Mouse (Mus musculus) forebrain, embryonic 16.5 days (tissue): Measurements from ENCODE around the gene Klk1b9. TPM values are rescaled to one million over a fixed set of nuclear protein-coding genes. Genes with fewer than 3 reads are reported as not detected.
"Not testable (repeated sequence)": the region's sequence is repeated elsewhere in the genome, so short reads cannot be mapped to it uniquely, and the experiment has no call there.

Experiments used
- ATAC-seq: fragments of 200-750 bp; cut with Nextera tagmentation; 2 replicates; pipeline ENCODE4 v1.8.0; 2017; ENCODE audit warnings: mild to moderate bottlenecking, moderate library complexity
- H3K27ac ChIP-seq: fragments of 300-500 bp; sonication (generic); 2 replicates; pipeline ENCODE4 v1.5.1; 2014; ENCODE audit warnings: low read length, control low read depth
- H3K27me3 ChIP-seq: fragments of 300-500 bp; sonication (generic); replicated peaks from 2 replicates; pipeline ENCODE4 v1.6.1; 2014; ENCODE audit warnings: low read length; ENCODE audit not compliant: control insufficient read depth, insufficient read depth
- H3K36me3 ChIP-seq: fragments of 300-500 bp; sonication (generic); 2 replicates; pipeline ENCODE4 v1.6.1; 2014; ENCODE audit not compliant: control insufficient read depth, insufficient read depth
- H3K4me1 ChIP-seq: fragments of 300-500 bp; sonication (generic); replicated peaks from 2 replicates; pipeline ENCODE4 v1.6.1; 2014; ENCODE audit warnings: low read length; ENCODE audit not compliant: control insufficient read depth, insufficient read depth
- H3K4me2 ChIP-seq: fragments of 300-500 bp; sonication (generic); 2 replicates; pipeline ENCODE4 v1.6.1; 2014; ENCODE audit warnings: mild to moderate bottlenecking, low read length, control low read depth
- H3K4me3 ChIP-seq: fragments of 300-500 bp; sonication (generic); replicated peaks from 2 replicates; pipeline ENCODE4 v1.5.1; 2014; ENCODE audit warnings: mild to moderate bottlenecking, low read length, control low read depth
- H3K9ac ChIP-seq: fragments of 300-500 bp; sonication (generic); replicated peaks from 2 replicates; pipeline ENCODE4 v1.6.1; 2014; ENCODE audit warnings: low read depth, low read length, control low read depth
- H3K9me3 ChIP-seq: fragments of 300-500 bp; sonication (generic); 2 replicates; pipeline ENCODE4 v1.6.1; 2016; ENCODE audit warnings: low read length; ENCODE audit not compliant: control insufficient read depth
- WGBS: fragments of 180-500 bp; shearing (Covaris S2); extraction: QIAGEN DNeasy Blood & Tissue Kit; methylation state at CpG from one replicate; pipeline ENCODE4 v1.1.7; 2014; 5-methylcytosine and 5-hydroxymethylcytosine counted together
- polyA plus RNA-seq: library from polyadenylated mRNA; unstranded; fragments of >200 nt; fragmentation: Nextera tagmentation; extraction: Ambion mirVana; gene quantifications from 2 replicates; pipeline ENCODE4 v1.2.1, GENCODE M21; 2015

Gene Klk1b9
- polyA plus RNA-seq, 1 experiment from 2014 or later: not detected

- H3K27ac ChIP-seq: no peak overlapping the region
- no peak overlapping the region for H3K4me2 ChIP-seq
- WGBS: 60% methylated on average over 4 of the region's 4 CpGs
- H3K9ac ChIP-seq: no peak overlapping the region
- no peak overlapping the region for H3K4me3 ChIP-seq
- no peaks in the 10 kb centered on the region for H3K9me3 ChIP-seq
- no peaks in the 10 kb centered on the region for H3K36me3 ChIP-seq
- H3K27me3 ChIP-seq: no peaks in the 10 kb centered on the region
- ATAC-seq: no peak
- H3K4me1 ChIP-seq: no peaks in the 10 kb centered on the region
Measured at GRCm38 (mm10) chr7:43952703-43953102, 23.2 kb upstream of the Klk1b9 start.

GRCm38 (mm10) chr7:43966451-43966850 is 9.4 kb upstream of the Klk1b9 start, which contains the start of gene Klk1b1:
Klk1b1 (plus strand) TSS chr7:43966751.
- Histone ChIP-seq H3K4me1 (no peaks in the 10 kb centered on the region), H3K9me3 (no peaks in the 10 kb centered on the region), H3K4me3 (no peak within 1 kb of the TSS), H3K4me2 (no peak within 1 kb of the TSS), H3K36me3 (no peaks in the 10 kb centered on the region), H3K27me3 (no peaks in the 10 kb centered on the region), H3K27ac (no peak within 1 kb of the TSS), H3K9ac (no peak within 1 kb of the TSS)
- ATAC-seq: no peak
- WGBS: 62% methylated on average over 3 of the region's 3 CpGs

GRCm38 (mm10) chr7:43967058-43967457 is 8.8 kb upstream of the Klk1b9 start:
- H3K9me3 ChIP-seq: no peaks in the 10 kb centered on the region
- no peaks in the 10 kb centered on the region for H3K36me3 ChIP-seq
- no peaks in the 10 kb centered on the region for H3K4me1 ChIP-seq
- no peaks in the 10 kb centered on the region for H3K27me3 ChIP-seq
- H3K4me3 ChIP-seq: no peak overlapping the region
- H3K9ac ChIP-seq: no peak overlapping the region
- WGBS: 85% methylated on average over 3 of the region's 3 CpGs
- H3K4me2 ChIP-seq: no peak overlapping the region
- no peak for ATAC-seq
- no peak overlapping the region for H3K27ac ChIP-seq

GRCm38 (mm10) chr7:43967612-43968011 is 8.2 kb upstream of the Klk1b9 start:
- WGBS: 92% methylated on average over 2 of the region's 2 CpGs
- H3K36me3 ChIP-seq: no peaks in the 10 kb centered on the region
- no peaks in the 10 kb centered on the region for H3K9me3 ChIP-seq
- no peak overlapping the region for H3K4me3 ChIP-seq
- H3K27ac ChIP-seq: no peak overlapping the region
- ATAC-seq: no peak
- no peak overlapping the region for H3K9ac ChIP-seq
- H3K4me2 ChIP-seq: no peak overlapping the region
- H3K27me3 ChIP-seq: no peaks in the 10 kb centered on the region
- no peaks in the 10 kb centered on the region for H3K4me1 ChIP-seq

- no peak for ATAC-seq
- no peaks in the 10 kb centered on the region for H3K27me3 ChIP-seq
- no peak overlapping the region for H3K4me2 ChIP-seq
- H3K4me3 ChIP-seq: no peak overlapping the region
- no peaks in the 10 kb centered on the region for H3K36me3 ChIP-seq
- H3K27ac ChIP-seq: no peak overlapping the region
- H3K9ac ChIP-seq: no peak overlapping the region
- H3K9me3 ChIP-seq: no peaks in the 10 kb centered on the region
- no peaks in the 10 kb centered on the region for H3K4me1 ChIP-seq
Measured at GRCm38 (mm10) chr7:43985657-43986056, 9.8 kb downstream of the Klk1b9 start.

GRCm38 (mm10) chr7:43994821-43995220 is 19.0 kb downstream of the Klk1b9 start:
- ATAC-seq: not testable (repeated sequence)
- 70% methylated on average over 1 of the region's 1 CpGs for WGBS

GRCm38 (mm10) chr7:43995577-43995976 is 19.7 kb downstream of the Klk1b9 start, which contains the start of gene Klk1b11:
Klk1b11 (plus strand) TSS chr7:43995877.
- not testable (repeated sequence) for H3K9me3 ChIP-seq, H3K4me2 ChIP-seq, ATAC-seq, H3K27me3 ChIP-seq, H3K4me3 ChIP-seq, H3K9ac ChIP-seq, H3K27ac ChIP-seq, H3K4me1 ChIP-seq, H3K36me3 ChIP-seq
- WGBS: 83% methylated on average over 4 of the region's 4 CpGs

More at GRCm38 (mm10) chr7:43994821-43995220, 19.0 kb downstream of the Klk1b9 start:
- H3K4me1 ChIP-seq, H3K36me3 ChIP-seq, H3K27ac ChIP-seq, H3K27me3 ChIP-seq, H3K9me3 ChIP-seq, H3K4me3 ChIP-seq, H3K4me2 ChIP-seq, H3K9ac ChIP-seq: not testable (repeated sequence)

- Histone ChIP-seq H3K4me1 (no peaks in the 10 kb centered on the region), H3K36me3 (no peaks in the 10 kb centered on the region), H3K4me2 (no peak overlapping the region), H3K9me3 (no peaks in the 10 kb centered on the region), H3K9ac (no peak overlapping the region), H3K4me3 (no peak overlapping the region), H3K27me3 (no peaks in the 10 kb centered on the region), H3K27ac (no peak overlapping the region)
- no peak for ATAC-seq
Measured at GRCm38 (mm10) chr7:44004847-44005246, 29.0 kb downstream of the Klk1b9 start.

- H3K9ac ChIP-seq, H3K27ac ChIP-seq, H3K36me3 ChIP-seq, H3K27me3 ChIP-seq, H3K4me2 ChIP-seq, ATAC-seq, H3K9me3 ChIP-seq, H3K4me3 ChIP-seq, H3K4me1 ChIP-seq: not testable (repeated sequence)
Measured at GRCm38 (mm10) chr7:44011868-44012267, 36.0 kb downstream of the Klk1b9 start, which contains the start of gene Klk1b26. Klk1b26 (plus strand) TSS chr7:44012168.

- not testable (repeated sequence) for ATAC-seq, H3K27me3 ChIP-seq, H3K27ac ChIP-seq, H3K36me3 ChIP-seq, H3K4me2 ChIP-seq, H3K9ac ChIP-seq, H3K4me1 ChIP-seq, H3K4me3 ChIP-seq, H3K9me3 ChIP-seq
- 81% methylated on average over 6 of the region's 6 CpGs for WGBS
Measured at GRCm38 (mm10) chr7:44014666-44015065, 38.8 kb downstream of the Klk1b9 start.
